Mouse (Mus musculus) CH12.LX (cell line): Measurements from ENCODE around the gene Lcn10. TPM values are rescaled to one million over a fixed set of nuclear protein-coding genes. Genes with fewer than 3 reads are reported as not detected.

Experiments used
- DNase-seq: peaks from one replicate; pipeline ENCODE4 v3.0.0-alpha.2; 2013; ENCODE audit errors: extremely low read depth
- H3K27ac ChIP-seq: 2 replicates; pipeline ENCODE4 v1.5.1; 2012; ENCODE audit warnings: low read depth, mild to moderate bottlenecking, control low read depth, moderate library complexity; ENCODE audit not compliant: insufficient read depth
- H3K27me3 ChIP-seq: replicated peaks from 2 replicates; pipeline ENCODE3; 2012; ENCODE audit warnings: inconsistent platforms
- H3K36me3 ChIP-seq, 2 experiments: replicated peaks in 1 of 2; 2 replicates each; pipeline versions ENCODE3 to v1.6.1; 2012; ENCODE audit warnings: inconsistent platforms in 1 of 2, low read length in 1 of 2, mild to moderate bottlenecking in 1 of 2, mixed read lengths in 1 of 2, moderate library complexity in 1 of 2; ENCODE audit not compliant: control insufficient read depth in 1 of 2, insufficient read depth in 1 of 2
- H3K4me1 ChIP-seq, 2 experiments: 2 replicates each; pipeline ENCODE4 v1.6.1; 2012; ENCODE audit warnings: inconsistent platforms in 1 of 2, moderate library complexity in 1 of 2; ENCODE audit not compliant: insufficient read depth in 2 of 2, control insufficient read depth in 1 of 2
- H3K4me2 ChIP-seq: 2 replicates; pipeline ENCODE4 v1.6.1; 2012; ENCODE audit warnings: low read depth, mild to moderate bottlenecking, control low read depth; ENCODE audit not compliant: poor library complexity, insufficient read depth, severe bottlenecking
- H3K4me3 ChIP-seq, 3 experiments: fragments of 150-350 bp in 1 of 3; sonication (generic) in 1 of 3; replicated peaks in 1 of 3; 2 replicates each; pipeline versions ENCODE3 to v1.5.1; 2011 to 2012; ENCODE audit warnings: low read depth in 2 of 3, low read length in 2 of 3, mild to moderate bottlenecking in 2 of 3, moderate library complexity in 2 of 3, control low read depth in 1 of 3, improper control_type of control experiment in 1 of 3, inconsistent platforms in 1 of 3, mixed read lengths in 1 of 3; ENCODE audit not compliant: poor library complexity in 1 of 3
- H3K79me2 ChIP-seq: replicated peaks from 2 replicates; pipeline ENCODE4 v1.6.1; 2012; ENCODE audit warnings: mild to moderate bottlenecking, moderate library complexity; ENCODE audit not compliant: control insufficient read depth, poor library complexity, insufficient read depth, severe bottlenecking; ENCODE audit errors: extremely low read depth
- H3K9ac ChIP-seq: 2 replicates; pipeline ENCODE4 v1.6.1; 2012; ENCODE audit warnings: low read depth, mild to moderate bottlenecking, control low read depth, moderate library complexity; ENCODE audit not compliant: insufficient read depth
- H3K9me3 ChIP-seq: replicated peaks from 2 replicates; pipeline ENCODE3; 2012; ENCODE audit warnings: low read length, inconsistent platforms, mixed read lengths
- CHD1 ChIP-seq: IDR thresholded peaks from 2 replicates; pipeline ENCODE4 v1.6.1; 2012; ENCODE audit warnings: low read depth, low read length, improper control_type of control experiment, inconsistent platforms
- E2F4 ChIP-seq: IDR thresholded peaks from 2 replicates; pipeline ENCODE4 v1.6.1; 2011; ENCODE audit warnings: low read depth, low read length, improper control_type of control experiment; ENCODE audit not compliant: insufficient replicate concordance
- ELF1 ChIP-seq: IDR thresholded peaks from 2 replicates; pipeline ENCODE4 v1.6.1; 2014; ENCODE audit warnings: low read depth, mild to moderate bottlenecking, inconsistent platforms, low read length, improper control_type of control experiment
- EP300 ChIP-seq: IDR thresholded peaks from 2 replicates; pipeline ENCODE4 v1.6.1; 2011; ENCODE audit warnings: low read length, improper control_type of control experiment
- GABPA ChIP-seq: IDR thresholded peaks from 2 replicates; pipeline ENCODE4 v1.6.1; 2012; ENCODE audit warnings: low read depth, low read length, improper control_type of control experiment, inconsistent platforms; ENCODE audit not compliant: insufficient replicate concordance
- HCFC1 ChIP-seq: IDR thresholded peaks from 2 replicates; pipeline ENCODE4 v1.6.1; 2012; ENCODE audit warnings: low read depth, mild to moderate bottlenecking, inconsistent platforms, low read length, improper control_type of control experiment
- JUN ChIP-seq: IDR thresholded peaks from 2 replicates; pipeline ENCODE4 v1.6.1; 2011; ENCODE audit warnings: low read depth, mild to moderate bottlenecking, low read length, improper control_type of control experiment, moderate library complexity; ENCODE audit not compliant: insufficient read depth
- KAT2A ChIP-seq: IDR thresholded peaks from 2 replicates; pipeline ENCODE4 v1.6.1; 2012; ENCODE audit warnings: low read length, improper control_type of control experiment, inconsistent platforms; ENCODE audit not compliant: insufficient replicate concordance
- MAFK ChIP-seq: IDR thresholded peaks from 2 replicates; pipeline ENCODE4 v1.6.1; 2011; ENCODE audit warnings: low read length, improper control_type of control experiment; ENCODE audit not compliant: insufficient replicate concordance
- MAX ChIP-seq: IDR thresholded peaks from 2 replicates; pipeline ENCODE4 v1.6.1; 2011; ENCODE audit warnings: low read length, improper control_type of control experiment
- MAZ ChIP-seq: IDR thresholded peaks from 2 replicates; pipeline ENCODE4 v1.6.1; 2012; ENCODE audit warnings: low read depth, mild to moderate bottlenecking, inconsistent platforms, low read length, improper control_type of control experiment, moderate library complexity
- MEF2A ChIP-seq: IDR thresholded peaks from 2 replicates; pipeline ENCODE4 v1.6.1; 2014; ENCODE audit warnings: low read depth, mild to moderate bottlenecking, inconsistent platforms, low read length, improper control_type of control experiment, borderline replicate concordance
- MXI1 ChIP-seq: IDR thresholded peaks from 2 replicates; pipeline ENCODE4 v1.6.1; 2011; ENCODE audit warnings: mild to moderate bottlenecking, low read depth, low read length, improper control_type of control experiment
- MYC ChIP-seq: IDR thresholded peaks from 2 replicates; pipeline ENCODE4 v1.6.1; 2011; ENCODE audit warnings: low read depth, mild to moderate bottlenecking, improper control_type of control experiment, low read length
- NELFE ChIP-seq: IDR thresholded peaks from 2 replicates; pipeline ENCODE4 v1.6.1; 2011; ENCODE audit warnings: low read depth, low read length, improper control_type of control experiment
- NRF1 ChIP-seq: IDR thresholded peaks from 2 replicates; pipeline ENCODE4 v1.6.1; 2014; ENCODE audit warnings: low read depth, mild to moderate bottlenecking, inconsistent platforms, low read length, improper control_type of control experiment, moderate library complexity
- PAX5 ChIP-seq: IDR thresholded peaks from 2 replicates; pipeline ENCODE4 v1.6.1; 2012; ENCODE audit warnings: low read length, inconsistent platforms, mixed read lengths
- RAD21 ChIP-seq: IDR thresholded peaks from 2 replicates; pipeline ENCODE4 v1.6.1; 2011; ENCODE audit warnings: low read depth, mild to moderate bottlenecking, low read length, improper control_type of control experiment, moderate library complexity
- SMC3 ChIP-seq: IDR thresholded peaks from 2 replicates; pipeline ENCODE4 v1.6.1; 2011; ENCODE audit warnings: low read depth, low read length, improper control_type of control experiment
- TBP ChIP-seq: conservative IDR thresholded peaks from 2 replicates; pipeline ENCODE4 v1.6.1; 2011; ENCODE audit warnings: low read depth, low read length, improper control_type of control experiment
- TCF12 ChIP-seq: IDR thresholded peaks from 2 replicates; pipeline ENCODE4 v1.6.1; 2014; ENCODE audit warnings: low read depth, mild to moderate bottlenecking, inconsistent platforms, low read length, improper control_type of control experiment
- USF1 ChIP-seq: IDR thresholded peaks from 2 replicates; pipeline ENCODE4 v1.6.1; 2014; ENCODE audit warnings: low read depth, mild to moderate bottlenecking, inconsistent platforms, low read length, improper control_type of control experiment
- USF2 ChIP-seq: conservative IDR thresholded peaks from 2 replicates; pipeline ENCODE4 v1.6.1; 2011; ENCODE audit warnings: low read depth, low read length, improper control_type of control experiment
- ZC3H11A ChIP-seq: IDR thresholded peaks from 2 replicates; pipeline ENCODE4 v1.6.1; 2012; ENCODE audit warnings: low read depth, mild to moderate bottlenecking, inconsistent platforms, low read length, improper control_type of control experiment
- ZKSCAN1 ChIP-seq: IDR thresholded peaks from 2 replicates; pipeline ENCODE4 v1.6.1; 2012; ENCODE audit warnings: low read depth, inconsistent platforms, low read length, improper control_type of control experiment, borderline replicate concordance
- ZNF384 ChIP-seq: IDR thresholded peaks from 2 replicates; pipeline ENCODE4 v1.6.1; 2012; ENCODE audit warnings: low read depth, low read length, improper control_type of control experiment, inconsistent platforms
- dilution Hi-C: fragments of 300-500 bp; cut with MboI; formaldehyde crosslinking; loops from 2 replicates; pipeline ENCODE4 v1.14.3; 2020; ENCODE audit warnings: low sequenced_read_pairs; ENCODE audit not compliant: extremely low pct_unique_long_range_greater_than_20kb, extremely low pct_ligation_motif_present
- in situ Hi-C: fragments of 300-500 bp; cut with MboI; formaldehyde crosslinking; loops from 3 replicates; pipeline ENCODE4 v1.14.3; 2019; ENCODE audit warnings: low sequenced_read_pairs, low pct_ligation_motif_present, low pct_unique_long_range_greater_than_20kb, mixed read lengths
- polyA plus RNA-seq: library from polyadenylated mRNA; unstranded; fragments of >175 nt; gene quantifications from 2 replicates; pipeline ENCODE4 v1.2.1, GENCODE M21; 2012; ENCODE audit warnings: low read depth; ENCODE audit not compliant: insufficient read length
- total RNA-seq, 2 experiments: library from RNA; depleted of rRNA; stranded (reverse); fragments of 300-350 nt in 1 of 2; fragments of >200 nt in 1 of 2; gene quantifications; 2 replicates each; pipeline ENCODE4 v1.2.3; 2012 to 2014

Gene Lcn10
- total and polyA plus RNA-seq, 3 experiments, result not detected

GRCm38 (mm10) chr2:25657246-25657645 lies 25.3 kb upstream of the Lcn10 start:
- Histone ChIP-seq H3K4me1 (peaks cover 15 to 20% of the 10 kb centered on the region in 2 experiments; a peak in 3 of 4 replicates), H3K36me3 (no peaks in the 10 kb centered on the region), H3K79me2 (no peaks in the 10 kb centered on the region), H3K4me2 (no peak overlapping the region), H3K9me3 (no peaks in the 10 kb centered on the region), H3K4me3 (no peak overlapping the region), H3K9ac (no peak overlapping the region), H3K27me3 (peaks cover 36% of the 10 kb centered on the region), H3K27ac (no peak overlapping the region)
- TF ChIP-seq E2F4 (no peak), GABPA (no peak), MEF2A (no peak), MYC (no peak), ZKSCAN1 (no peak), MXI1 (no peak), CHD1 (no peak), USF2 (no peak)
- in situ Hi-C loops (no loop called here), dilution Hi-C loops (no loop called here)
- DNase-seq, result no peak

- H3K79me2 ChIP-seq, result no peaks in the 10 kb centered on the region
- in situ Hi-C loops, result no loop called here
- TF ChIP-seq MAX, result no peak
- TF ChIP-seq TCF12, result no peak
- TF ChIP-seq NRF1, result no peak
- no peak for TF ChIP-seq JUN
- no peak for TF ChIP-seq NELFE
- TF ChIP-seq ZKSCAN1, result no peak
- H3K9ac ChIP-seq, result no peak within 1 kb of the TSS
- H3K4me3 ChIP-seq, result no peak within 1 kb of the TSS
- H3K36me3 ChIP-seq, result no peaks in the 10 kb centered on the region
- DNase-seq, result no peak
- H3K27me3 ChIP-seq, result peaks cover 35% of the 10 kb centered on the region
- no peak within 1 kb of the TSS for H3K27ac ChIP-seq
- peaks cover 15 to 20% of the 10 kb centered on the region in 2 experiments; a peak in 3 of 4 replicates for H3K4me1 ChIP-seq
- no peaks in the 10 kb centered on the region for H3K9me3 ChIP-seq
- H3K4me2 ChIP-seq, result no peak within 1 kb of the TSS
- dilution Hi-C loops, result no loop called here
Measured at GRCm38 (mm10) chr2:25657652-25658051, 24.9 kb upstream of the Lcn10 start, which contains the start of gene Lcn5. Gene Lcn5 (plus strand): TSS chr2:25657952.

GRCm38 (mm10) chr2:25660279-25660678 lies 22.2 kb upstream of the Lcn10 start:
- H3K27ac ChIP-seq, result no peak overlapping the region
- no peaks in the 10 kb centered on the region for H3K36me3 ChIP-seq
- peaks cover 9% of the 10 kb centered on the region for H3K27me3 ChIP-seq
- H3K9me3 ChIP-seq, result no peaks in the 10 kb centered on the region
- no peak for DNase-seq
- H3K4me2 ChIP-seq, result no peak overlapping the region
- H3K9ac ChIP-seq, result no peak overlapping the region
- in situ Hi-C loops (no loop called here), dilution Hi-C loops (no loop called here)
- no peaks in the 10 kb centered on the region for H3K79me2 ChIP-seq
- H3K4me3 ChIP-seq, result no peak overlapping the region
- peaks cover 15 to 35% of the 10 kb centered on the region in 2 experiments for H3K4me1 ChIP-seq
- TF ChIP-seq EP300 (no peak), TBP (no peak), ZC3H11A (no peak), MAZ (no peak), ELF1 (no peak), USF1 (no peak), USF2 (no peak), ZKSCAN1 (no peak), NELFE (no peak), SMC3 (no peak), ZNF384 (no peak), PAX5 (no peak), TCF12 (no peak), MYC (no peak), MAFK (no peak), MEF2A (no peak), HCFC1 (no peak), KAT2A (no peak), RAD21 (no peak)
